Mouse (Mus musculus) lung, postnatal 0 days (tissue): ENCODE data around the gene Psg19.
"Not testable (repeated sequence)": the region's sequence is repeated elsewhere in the genome, so short reads cannot be mapped to it uniquely, and the experiment has no call there.

Experiments
- CTCF ChIP-seq: IDR thresholded peaks from 2 replicates; pipeline ENCODE4 v1.5.1; 2016; ENCODE audit warnings: antibody characterized with exemption, mild to moderate bottlenecking
- EP300 ChIP-seq: IDR thresholded peaks from 2 replicates; pipeline ENCODE4 v1.6.1; 2016; ENCODE audit warnings: antibody characterized with exemption, mild to moderate bottlenecking, control low read depth

DNA sequence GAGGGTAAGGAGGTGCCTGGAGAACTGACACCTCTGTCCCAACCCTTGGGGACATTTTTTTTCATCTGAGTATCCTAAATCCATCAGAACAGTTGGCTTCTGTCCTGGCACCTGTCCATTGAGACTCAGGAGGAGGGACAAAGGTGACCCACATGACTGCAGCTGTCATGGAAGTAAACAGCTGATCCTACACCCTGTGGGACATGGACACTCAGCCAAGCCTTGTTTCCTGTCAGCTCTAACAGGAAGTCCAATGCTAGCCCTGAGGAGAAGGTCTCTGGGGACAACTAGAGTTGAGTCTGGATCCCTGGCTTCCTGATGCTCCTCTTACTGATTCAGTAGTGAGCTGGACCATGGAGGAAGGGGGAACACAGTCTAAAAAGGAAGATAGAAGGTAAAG, 7.6 kb downstream of the Psg19 start:
- not testable (repeated sequence) for TF ChIP-seq CTCF, EP300
